Mouse (Mus musculus) liver, postnatal 0 days (tissue): ENCODE results near the gene Gm45837.

Experiments used
- CTCF ChIP-seq: sonication (generic); IDR thresholded peaks from 2 replicates; pipeline ENCODE4 v1.5.1; 2016; ENCODE audit warnings: antibody characterized with exemption, low read depth
- EP300 ChIP-seq: IDR thresholded peaks from 2 replicates; pipeline ENCODE4 v1.6.1; 2016; ENCODE audit warnings: antibody characterized with exemption, low read depth, mild to moderate bottlenecking

DNA sequence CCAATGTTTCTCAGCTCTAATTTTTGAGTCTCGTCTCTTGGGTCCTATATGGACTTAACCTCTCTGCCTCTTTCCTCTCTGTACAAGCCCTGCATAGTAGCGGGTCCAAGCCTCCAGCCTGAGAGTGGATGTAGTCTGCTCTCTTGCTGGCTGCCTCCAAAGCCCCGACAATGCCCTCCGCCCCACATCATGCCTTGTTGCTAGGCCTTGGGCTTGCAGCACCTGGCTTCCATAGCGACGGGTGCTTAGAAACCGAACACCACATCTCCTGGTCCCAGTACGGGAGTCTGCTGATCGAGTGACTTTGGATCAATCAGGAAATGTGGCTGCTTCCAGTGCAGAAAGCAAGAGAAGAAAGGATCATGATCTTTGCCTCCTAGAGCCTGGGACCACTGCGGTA is 32.4 kb downstream of the Gm45837 start:
- TF ChIP-seq CTCF = no peak
- no peak for TF ChIP-seq EP300
